Mouse (Mus musculus) liver, embryonic 14.5 days (tissue): ENCODE data around the gene Nipa2.

Experiments
- CTCF ChIP-seq: IDR thresholded peaks from 2 replicates; pipeline ENCODE4 v1.5.1; 2016; ENCODE audit warnings: antibody characterized with exemption, low read depth, control low read depth
- EP300 ChIP-seq: IDR thresholded peaks from 2 replicates; pipeline ENCODE4 v1.6.1; 2016; ENCODE audit warnings: antibody characterized with exemption, low read depth

DNA sequence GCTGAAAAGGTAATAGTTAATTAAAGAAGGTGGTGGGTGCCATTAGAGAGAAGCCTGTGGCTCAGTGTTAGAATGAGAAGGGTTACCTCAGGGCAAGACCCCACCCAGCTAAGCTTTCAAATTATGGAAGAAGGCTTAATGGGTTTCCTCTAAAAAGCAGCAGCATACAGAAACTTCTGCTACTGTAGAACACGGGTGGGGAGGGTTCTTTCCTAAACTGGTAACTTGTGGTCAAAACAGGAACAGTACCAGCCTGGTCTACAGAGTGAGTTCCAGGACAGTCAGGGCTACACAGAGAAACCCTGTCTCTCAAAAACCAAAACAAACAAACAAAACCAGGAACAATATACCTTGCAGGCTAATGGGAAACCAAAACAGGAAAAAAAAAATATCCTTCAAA is 7.1 kb upstream of the Nipa2 start:
- TF ChIP-seq CTCF (no peak), EP300 (no peak)
